Mouse (Mus musculus) thymus, adult 18-20 months (tissue): ENCODE results near the gene Smyd3.
"Not testable (repeated sequence)": the region's sequence is repeated elsewhere in the genome, so short reads cannot be mapped to it uniquely, and the experiment has no call there.

ENCODE experiments used
- DNase-seq, 2 experiments: peaks; one replicate each; pipeline ENCODE4 v3.0.0; 2022; ENCODE audit warnings: mixed read lengths in 2 of 2

The Smyd3 gene

DNA sequence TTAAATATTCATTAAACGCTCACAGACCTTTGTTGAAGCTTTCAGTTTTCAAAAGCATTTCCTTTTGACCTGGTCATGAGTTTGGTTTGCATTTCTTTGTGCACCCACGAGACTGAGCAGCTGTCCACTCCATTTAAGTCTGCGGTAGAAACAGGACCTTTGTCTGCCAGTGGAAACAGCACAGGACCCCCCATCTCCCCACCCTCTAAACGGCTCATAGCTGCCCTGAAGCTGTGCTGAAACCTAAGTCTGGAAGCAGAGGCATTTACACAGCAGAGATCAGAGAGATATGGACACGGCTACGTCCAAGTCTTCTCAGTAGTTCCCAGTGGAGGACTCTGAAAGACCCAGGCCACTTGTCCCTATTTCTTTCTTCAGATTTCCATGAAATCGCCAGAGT, 305.5 kb downstream of the Smyd3 start:
- no peak for DNase-seq

DNA sequence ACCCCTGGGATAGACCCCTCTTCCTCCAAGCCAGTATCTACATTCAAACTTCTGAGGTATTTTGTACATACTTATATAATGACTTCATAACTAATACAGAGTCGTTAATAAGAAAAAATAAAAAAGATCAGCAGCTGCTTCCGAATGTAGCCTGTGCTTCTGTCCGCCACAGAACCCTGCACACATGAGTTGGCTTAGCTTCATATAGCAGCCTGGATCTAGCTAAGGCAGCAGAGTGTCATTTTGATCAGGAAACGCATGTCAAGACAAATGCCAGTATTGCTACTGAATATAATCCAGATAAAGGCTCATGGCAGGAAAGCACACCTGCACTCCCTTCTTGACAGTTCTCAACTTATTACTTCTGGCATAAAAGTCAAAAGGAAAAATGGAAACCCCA, 306.5 kb downstream of the Smyd3 start:
- no peak for DNase-seq

DNA sequence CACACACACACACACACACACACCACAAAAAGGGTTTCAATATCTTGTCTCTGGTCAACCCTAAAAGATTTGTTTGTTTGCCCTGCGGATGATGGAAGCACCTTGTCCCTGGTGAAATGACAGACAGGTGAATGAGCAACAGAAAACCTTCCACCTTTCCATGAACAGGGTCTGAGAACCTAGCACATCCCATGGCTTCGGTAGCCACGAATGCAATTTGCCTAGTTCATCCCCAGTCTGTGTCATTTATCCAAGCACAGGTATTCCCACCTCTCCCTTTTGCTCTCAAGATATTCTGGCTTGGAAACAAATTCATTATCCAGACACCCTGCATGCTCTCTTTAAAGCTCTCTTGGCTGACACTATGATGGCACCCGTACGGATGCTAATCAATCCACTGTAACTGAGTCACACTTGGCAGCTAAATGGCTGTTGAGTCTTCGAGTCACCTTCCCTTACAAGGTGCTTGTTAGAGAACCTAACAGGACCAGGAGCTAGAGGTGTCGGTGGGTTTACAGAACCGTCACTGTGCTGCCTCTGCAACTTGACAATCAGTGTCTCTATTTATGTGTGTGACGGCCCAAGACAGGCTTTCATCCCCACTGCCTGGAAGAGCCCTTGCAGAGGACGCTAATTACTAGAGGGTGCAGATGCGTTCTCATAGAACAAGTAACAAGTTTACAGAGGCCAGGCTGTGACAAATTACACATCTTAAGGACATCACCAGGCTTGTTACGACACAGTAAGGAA, 309.8 kb downstream of the Smyd3 start:
- no peak for DNase-seq

DNA sequence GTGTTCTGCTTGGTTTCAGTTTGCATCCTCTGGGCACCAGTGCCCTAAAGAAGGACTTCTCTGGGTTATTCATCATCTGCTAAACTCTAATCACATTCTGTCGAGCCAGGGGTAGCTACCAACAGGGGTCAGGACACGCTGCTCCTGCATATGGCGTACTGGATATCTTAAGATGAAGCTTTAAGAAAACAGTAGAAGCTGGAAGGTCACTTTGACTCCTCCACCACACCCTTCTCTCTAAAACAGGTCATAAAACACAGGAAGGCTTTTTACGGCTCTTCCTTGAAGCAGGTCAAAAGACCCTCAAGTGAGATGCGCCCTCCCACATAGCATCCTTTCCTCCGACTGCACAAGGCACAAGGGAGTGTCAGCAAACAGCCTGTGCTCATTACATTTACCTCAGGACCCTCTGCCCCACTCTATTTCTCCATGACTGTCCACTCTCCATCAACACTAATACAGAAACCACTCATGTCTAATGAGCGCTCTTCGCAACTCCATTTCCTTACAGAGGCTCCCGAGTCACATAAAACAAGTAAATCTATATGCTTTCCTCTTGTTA, 310.6 kb downstream of the Smyd3 start:
- no peak for DNase-seq

DNA sequence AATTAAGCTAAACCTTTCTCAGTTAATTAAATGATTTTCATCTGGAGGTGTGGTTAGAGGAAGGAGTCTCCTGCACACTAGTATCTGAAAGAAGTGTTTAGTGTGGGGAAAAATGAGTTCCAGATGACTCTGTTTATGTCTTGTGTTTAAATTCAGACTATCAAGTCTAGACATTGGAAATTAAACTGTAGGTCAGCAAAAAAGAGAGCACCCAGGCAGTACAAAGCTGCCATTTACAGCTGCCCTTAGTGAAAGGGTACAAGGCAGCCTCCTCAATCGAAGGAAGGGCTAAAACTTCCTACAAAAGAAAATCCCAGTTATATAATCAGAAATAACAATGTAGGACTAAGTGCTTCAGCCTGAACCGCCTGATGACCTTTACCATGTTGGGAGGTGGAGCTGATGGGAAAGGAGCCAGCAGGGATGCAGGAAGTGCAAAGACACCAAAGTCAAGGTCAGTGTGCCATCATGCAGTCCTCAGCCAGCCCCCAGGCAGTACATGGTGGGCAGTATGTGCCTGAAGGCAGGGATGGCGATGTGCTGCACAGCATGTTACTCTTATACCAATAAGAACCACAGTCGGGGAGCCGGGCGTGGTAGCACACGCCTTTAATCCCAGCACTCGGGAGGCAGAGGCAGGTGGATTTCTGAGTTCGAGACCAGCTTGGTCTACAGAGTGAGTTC, 319.2 kb downstream of the Smyd3 start:
- DNase-seq, result no peak

DNA sequence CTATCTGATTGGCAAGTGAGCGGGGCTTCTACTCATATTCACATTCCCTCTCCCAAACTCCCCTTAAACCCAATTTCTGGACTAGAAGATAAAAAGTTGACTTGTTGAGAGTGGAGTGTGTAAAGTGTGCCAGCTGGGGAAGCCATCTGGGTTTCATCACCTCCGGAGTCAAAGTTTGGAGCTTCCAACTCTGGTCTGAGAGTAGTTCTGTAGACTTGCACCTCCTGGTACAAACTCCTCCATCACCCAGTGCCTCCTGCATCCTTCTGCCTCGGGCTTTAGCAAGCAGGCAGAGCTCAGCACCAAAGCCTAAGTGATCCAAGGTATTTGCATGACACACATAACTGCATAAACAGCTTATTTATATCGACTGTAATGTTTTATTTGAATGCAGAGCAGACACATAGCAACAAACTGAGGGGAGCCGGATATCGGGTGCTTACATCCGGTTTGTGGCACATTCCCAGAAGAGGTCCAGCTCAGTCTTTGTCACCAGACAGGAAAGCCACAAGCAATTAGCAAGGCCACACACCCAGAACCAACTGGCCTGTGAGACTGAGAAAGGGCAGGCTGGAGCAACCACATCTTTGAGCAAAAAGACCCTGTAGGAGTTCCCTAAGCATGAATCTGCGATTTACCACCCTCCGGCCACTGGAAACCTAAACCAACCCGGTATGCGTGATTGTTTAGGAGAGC, 319.9 kb downstream of the Smyd3 start:
- DNase-seq, result no peak

DNA sequence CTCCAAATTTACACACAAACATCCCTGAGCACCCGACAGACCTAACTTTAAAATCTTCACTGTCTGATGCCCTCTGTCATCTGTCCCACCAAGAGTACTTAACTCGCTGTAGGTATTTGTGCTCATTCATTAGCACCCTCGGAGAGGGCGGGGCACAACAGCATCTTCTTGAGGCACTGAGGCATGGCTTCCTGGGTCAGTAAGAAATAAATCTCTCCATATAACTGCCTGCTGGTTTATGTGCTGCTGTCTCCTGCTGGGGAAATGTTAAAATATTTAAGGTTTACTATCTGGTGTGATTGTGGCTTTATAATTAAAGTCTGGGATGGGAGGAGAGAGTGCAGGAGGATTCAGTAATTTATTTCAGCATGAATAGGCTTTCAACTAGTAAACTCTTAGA, 320.7 kb downstream of the Smyd3 start:
- DNase-seq, result no peak

DNA sequence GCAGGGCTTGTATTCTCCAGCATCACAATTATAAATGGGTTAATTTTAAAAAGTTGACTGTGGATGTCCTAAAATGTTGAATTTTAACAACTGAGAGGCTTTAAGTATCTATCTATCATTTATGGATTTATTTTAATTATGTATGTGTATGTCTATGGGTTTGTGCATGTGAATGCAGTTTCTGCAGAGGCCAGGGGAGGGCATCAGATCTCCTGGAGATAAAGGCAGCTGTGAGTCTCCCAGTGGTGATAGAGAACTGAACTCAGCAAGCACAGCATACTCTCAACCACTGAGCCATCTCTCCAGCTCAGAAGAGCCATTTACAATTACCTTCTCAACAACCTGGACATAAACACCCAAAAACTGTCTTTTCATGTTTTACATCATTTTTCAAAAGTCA, 321.4 kb downstream of the Smyd3 start:
- DNase-seq, result no peak

DNA sequence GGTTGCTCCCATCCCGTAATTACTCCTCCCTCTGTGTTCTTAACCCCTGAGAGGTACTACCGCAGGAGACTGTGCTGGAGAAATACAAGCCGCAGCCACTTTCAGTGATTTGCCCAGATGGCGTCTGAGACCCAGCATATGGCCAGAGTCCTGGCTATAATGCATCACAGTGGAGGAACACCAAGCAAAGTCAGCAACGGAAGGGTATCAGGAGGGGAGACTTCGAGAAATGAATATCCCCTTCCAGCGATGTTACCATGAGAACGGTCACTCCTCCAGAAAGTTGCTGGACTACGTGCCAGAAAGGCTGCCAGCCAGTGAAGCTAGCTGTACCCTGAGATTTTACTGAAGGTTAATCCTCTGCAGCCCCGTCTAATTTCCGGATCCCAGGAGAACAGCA, 325.1 kb downstream of the Smyd3 start:
- DNase-seq, result no peak

DNA sequence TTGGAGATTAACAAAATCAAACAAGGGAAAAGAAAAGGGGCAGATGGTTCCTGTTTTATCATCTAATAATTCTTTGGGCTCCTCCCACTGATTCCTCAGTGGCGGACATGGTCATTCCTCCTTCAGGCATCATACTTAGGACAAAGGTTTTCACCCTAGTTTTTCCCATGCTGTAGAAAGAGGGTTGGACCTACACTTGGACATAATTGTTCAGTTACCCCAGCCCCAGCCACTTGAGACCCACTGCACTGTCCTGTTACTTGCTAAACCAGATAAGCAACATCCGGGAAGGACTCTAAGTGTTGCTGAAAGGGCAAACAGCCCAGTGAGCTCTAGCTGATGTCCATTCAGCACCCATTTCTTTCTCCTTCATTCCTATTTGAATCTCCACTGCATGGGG, 327.0 kb downstream of the Smyd3 start:
- no peak for DNase-seq

DNA sequence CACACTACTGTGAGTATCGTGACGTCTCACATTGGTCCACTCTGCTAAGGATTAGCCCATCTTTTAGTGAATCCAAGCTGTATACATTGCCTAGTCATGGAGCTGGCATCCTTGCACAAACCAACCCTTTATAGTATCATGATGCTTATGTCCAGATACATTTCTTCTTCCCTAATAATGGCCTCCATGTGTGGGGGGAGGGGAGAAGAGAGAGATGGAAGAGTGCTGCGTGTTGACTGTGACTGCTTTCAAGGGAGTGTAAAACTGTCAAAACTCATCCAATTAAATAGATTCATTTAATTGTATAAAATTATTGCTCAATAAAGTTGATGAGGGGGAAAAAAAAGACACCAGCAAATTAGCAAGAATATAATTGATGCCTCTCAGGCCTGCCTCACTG, 330.7 kb downstream of the Smyd3 start:
- DNase-seq, result no peak

DNA sequence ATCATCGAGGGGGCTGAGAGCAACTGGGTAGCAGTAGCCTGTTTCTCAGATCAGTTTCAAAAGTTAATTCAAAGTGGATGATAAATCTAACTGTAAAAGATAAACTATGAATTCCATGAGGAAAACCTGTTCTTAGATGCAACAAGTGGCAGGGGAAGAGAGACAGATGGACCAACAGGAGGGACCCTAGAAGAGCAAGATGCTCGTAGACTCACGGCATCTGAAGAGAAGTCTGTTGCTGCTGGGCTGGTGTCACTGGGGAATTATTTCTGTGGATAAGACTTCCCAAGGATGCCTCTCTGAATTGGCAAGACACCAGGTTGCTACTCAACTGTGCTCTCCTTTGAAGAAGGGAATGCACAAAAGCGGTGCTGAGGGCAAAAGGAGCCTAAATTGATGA, 333.2 kb downstream of the Smyd3 start:
- DNase-seq, result no peak

DNA sequence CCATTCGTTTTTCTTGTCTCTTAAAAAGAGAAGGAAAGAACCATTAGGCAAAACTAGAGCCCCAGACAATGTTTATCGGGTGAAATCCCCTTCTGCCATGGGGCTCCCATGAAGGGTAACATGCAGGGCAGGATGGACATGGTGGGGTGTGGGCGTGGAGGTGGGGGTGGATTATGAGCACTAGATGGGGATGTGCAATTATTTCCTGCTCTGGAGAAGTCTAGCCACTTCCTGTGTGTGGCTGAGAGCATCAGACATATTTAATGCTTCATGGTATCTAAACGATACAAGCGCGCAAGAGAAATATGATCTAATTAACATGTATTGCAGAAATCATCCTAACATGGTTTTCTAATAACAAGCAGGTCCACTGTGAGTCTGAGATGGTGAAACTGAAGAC, 334.3 kb downstream of the Smyd3 start:
- DNase-seq, result no peak

DNA sequence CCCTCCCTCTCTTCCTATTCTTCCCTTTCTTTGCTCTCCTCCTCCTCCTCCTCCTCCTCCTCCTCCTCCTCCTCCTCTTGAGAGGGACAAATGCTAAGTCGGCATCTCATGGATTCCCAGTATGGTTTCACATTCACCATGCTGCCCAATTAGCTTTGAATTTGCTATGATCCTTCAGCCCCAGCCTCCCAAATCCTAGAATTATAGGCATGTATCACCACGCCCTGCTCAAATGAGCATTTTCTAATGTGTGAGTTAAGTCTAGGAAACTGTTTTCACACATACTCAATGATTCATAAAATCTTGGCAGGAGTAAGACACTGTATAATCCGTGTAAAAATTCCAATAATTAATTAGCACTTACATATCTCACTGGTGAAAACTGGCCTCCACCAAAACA, 337.3 kb downstream of the Smyd3 start:
- no peak for DNase-seq

DNA sequence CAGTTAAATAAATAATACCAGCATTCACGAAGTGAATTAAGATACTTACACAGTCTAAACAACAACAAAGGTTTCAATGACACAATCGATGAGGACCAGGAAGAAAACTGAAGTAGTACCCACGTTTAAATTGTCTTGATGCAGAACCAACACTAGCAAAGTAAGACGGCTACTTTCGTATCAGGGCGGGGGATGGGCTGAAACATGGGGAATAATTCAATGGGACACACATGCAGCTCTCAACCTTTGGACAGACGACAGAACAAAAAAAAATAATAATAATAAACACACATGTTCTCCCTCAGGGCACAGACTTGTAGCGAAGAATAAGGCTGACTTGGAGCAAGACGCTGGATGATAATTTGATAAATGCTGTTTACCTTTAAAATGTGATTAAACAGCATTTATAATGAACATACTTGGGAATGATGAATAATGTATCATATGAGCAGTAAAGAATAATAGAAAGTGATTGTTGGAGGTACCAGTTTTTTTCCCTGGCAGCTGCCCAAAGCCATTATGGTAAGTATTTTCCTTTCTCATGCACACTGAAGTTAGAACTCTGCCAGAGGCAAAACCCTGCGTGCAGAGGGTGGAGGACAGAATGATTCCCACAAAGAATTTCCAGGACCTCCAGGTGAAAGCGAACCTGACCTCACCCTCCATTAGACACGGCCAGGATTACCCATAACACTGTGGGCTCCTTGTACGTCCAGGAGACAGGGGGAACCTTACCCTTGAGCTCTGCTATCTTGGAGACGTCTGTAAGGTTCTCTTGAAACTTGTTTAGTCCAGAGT, 340.8 kb downstream of the Smyd3 start:
- DNase-seq, result no peak

DNA sequence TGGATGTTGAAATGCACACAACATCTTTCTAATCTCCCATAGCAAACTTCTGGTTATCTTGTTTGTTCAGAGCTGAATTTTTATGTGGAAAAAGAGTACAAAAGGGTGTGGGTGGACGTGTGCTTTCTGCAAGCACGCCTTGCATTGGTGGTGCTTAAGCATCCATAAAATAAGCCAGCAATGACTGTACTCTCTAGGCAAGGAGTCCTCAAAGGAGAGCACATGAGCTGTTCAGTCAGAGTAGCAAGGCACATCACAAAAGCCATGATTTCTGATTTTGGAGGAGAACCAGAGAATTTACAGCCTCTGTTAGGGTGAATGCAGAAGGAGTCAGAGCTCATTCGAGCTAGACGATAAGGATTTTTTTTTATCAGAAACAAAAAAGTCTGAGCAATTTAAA, 343.6 kb downstream of the Smyd3 start:
- DNase-seq, result no peak

DNA sequence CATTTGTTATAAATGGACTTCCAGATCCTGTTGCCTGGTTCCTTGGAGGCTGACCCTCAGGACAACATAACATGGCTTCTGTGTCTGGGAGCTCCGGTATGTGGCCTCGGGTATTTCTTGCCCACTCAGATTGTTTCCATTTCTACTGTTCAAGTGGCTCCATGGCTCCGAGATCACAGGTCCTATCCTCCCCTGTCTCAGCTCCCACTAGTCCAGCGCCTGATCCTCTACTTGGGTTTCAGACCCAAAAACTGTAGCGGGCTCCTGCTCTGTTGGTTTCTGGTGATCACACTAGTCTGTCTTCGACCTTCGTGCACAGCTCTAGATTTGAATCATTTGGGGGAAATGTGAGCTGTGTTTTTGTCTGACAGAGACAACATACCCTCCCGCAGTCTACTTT, 347.3 kb downstream of the Smyd3 start:
- no peak for DNase-seq

DNA sequence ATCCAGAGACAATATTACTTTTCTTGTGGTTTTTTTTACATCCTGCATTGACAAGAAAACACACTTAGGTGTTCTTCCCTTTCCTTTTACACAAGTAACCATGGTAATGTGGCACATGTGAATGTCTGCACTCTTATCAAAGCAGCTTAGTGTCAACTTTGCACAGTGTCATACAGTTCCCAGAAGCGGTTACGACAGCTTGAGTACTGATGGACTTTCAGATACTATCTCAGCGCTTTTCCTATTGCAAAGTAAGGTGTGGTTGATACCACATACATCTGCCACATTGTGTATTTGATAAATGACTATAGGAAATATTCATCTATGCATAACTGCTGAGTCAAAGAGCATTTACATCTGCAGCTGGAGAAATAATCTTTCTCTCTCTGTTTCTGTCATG, 348.1 kb downstream of the Smyd3 start:
- DNase-seq, result peak in 1 of 2 experiments; percentile 35

DNA sequence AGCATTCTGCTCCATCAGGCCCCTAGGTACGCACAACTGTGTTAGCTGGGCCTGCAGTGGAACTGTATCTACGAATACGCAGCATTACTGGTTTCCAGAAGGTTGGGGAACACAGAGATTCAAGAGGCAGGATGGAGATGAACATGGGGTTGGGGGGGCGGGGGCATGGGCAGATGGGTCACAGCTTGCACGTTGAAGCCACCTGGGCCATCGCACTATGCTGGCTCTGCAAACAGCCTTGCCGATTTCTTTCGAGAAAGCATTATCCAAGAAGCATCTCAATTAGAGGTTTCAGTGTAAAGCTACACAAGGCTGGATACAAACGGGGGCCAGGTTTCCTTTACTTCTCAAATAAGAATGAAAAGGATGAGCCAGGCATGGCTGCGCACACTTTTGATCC, 348.7 kb downstream of the Smyd3 start:
- DNase-seq, result peak in 1 of 2 experiments; percentile 8

DNA sequence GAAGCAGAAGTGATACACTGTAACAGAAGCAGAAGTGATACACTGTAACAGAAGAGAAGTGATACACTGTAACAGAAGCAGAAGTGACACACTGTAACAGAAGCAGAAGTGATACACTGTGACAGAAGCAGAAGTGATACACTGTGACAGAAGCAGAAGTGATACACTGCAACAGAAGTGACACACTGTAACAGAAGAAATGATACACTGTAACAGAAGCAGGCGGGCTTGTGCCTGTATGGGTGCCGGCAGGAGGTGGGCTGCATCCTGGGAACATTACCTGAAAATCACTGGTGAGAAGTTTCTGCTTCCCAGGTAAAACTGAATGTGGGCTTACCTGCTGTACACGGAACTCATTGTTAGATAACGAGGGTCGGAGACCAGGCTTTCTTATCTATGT, 353.6 kb downstream of the Smyd3 start:
- not testable (repeated sequence) for DNase-seq

DNA sequence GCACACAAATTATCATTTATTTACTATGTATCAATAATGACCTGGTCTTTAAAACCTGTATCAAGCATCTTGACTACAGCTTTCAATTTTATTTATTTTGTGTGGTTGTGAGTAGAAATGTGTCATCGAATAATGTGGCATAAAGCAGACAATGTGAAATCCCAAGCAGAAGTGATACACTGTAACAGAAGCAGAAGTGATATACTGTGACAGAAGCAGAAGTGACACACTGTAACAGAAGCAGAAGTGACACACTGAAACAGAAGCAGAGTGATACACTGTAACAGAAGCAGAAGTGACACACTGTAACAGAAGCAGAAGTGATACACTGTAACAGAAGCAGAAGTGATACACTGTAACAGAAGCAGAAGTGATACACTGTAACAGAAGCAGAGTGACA, 355.1 kb downstream of the Smyd3 start:
- DNase-seq, result not testable (repeated sequence)

DNA sequence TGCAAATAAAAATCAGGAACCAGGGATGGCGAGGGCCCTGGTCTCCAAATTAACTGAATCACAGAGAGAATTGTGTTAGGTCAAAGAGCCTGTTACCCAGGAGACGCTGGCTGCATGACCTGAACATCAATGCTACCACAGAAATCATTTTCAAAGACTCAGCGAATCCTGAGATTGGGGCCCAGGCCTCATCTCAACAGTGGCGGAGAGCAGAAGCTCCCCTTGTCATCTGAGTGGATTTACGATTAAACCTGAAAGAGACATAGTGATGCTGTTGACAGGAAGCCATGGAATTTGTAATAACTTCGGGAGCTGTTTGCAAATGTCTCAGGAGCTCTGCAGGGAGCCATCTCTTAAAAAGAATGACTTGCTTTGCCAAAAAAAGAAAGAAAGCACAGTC, 355.9 kb downstream of the Smyd3 start:
- no peak for DNase-seq

DNA sequence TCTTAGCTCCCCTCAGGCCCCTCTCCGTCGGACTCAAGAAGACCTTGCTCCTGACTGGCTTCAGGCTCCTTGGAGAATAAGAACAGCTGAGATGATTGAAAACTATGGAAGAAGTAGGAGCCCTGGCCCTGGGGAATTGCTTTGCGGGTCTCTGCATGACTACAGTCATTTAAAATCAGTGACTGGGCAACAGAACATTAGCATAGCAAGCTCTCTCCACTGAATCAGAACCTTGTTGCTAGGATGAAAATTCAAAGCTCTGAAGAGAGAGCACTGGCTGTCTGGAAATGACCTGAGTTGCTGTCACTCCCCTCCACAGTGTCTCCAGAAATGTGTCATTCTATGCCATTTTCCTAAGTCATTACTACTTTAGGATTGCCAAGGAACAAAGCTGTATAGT, 357.1 kb downstream of the Smyd3 start:
- DNase-seq, result no peak
